Mouse (Mus musculus) hindbrain, embryonic 15.5 days (tissue): ENCODE measurements around the gene Cntln. TPM values are rescaled to one million over a fixed set of nuclear protein-coding genes. Genes with fewer than 3 reads are reported as not detected.

Experiments used
- ATAC-seq: fragments of 200-750 bp; cut with Nextera tagmentation; 2 replicates; pipeline ENCODE4 v1.8.0; 2017; ENCODE audit warnings: low read depth, moderate number of reproducible peaks, moderate TSS enrichment; ENCODE audit not compliant: low FRiP score
- H3K27ac ChIP-seq: fragments of 300-500 bp; sonication (generic); replicated peaks from 2 replicates; pipeline ENCODE4 v1.5.1; 2015; ENCODE audit warnings: mild to moderate bottlenecking, inconsistent platforms
- H3K27me3 ChIP-seq: fragments of 300-500 bp; sonication (generic); 2 replicates; pipeline ENCODE4 v1.6.1; 2015; ENCODE audit warnings: control low read depth, inconsistent platforms
- H3K36me3 ChIP-seq: fragments of 300-500 bp; sonication (generic); 2 replicates; pipeline ENCODE4 v1.6.1; 2015; ENCODE audit warnings: control low read depth, inconsistent platforms
- H3K4me1 ChIP-seq: fragments of 300-500 bp; sonication (generic); replicated peaks from 2 replicates; pipeline ENCODE4 v1.6.1; 2015; ENCODE audit warnings: control low read depth, inconsistent platforms
- H3K4me2 ChIP-seq: fragments of 300-500 bp; sonication (generic); 2 replicates; pipeline ENCODE4 v1.6.1; 2015; ENCODE audit warnings: moderate library complexity, mild to moderate bottlenecking, inconsistent platforms
- H3K4me3 ChIP-seq: fragments of 300-500 bp; sonication (generic); 2 replicates; pipeline ENCODE4 v1.5.1; 2015; ENCODE audit warnings: mild to moderate bottlenecking, inconsistent platforms
- H3K9ac ChIP-seq: fragments of 300-500 bp; sonication (generic); 2 replicates; pipeline ENCODE4 v1.6.1; 2015; ENCODE audit warnings: inconsistent platforms
- H3K9me3 ChIP-seq: fragments of 300-500 bp; sonication (generic); 2 replicates; pipeline ENCODE4 v1.6.1; 2016; ENCODE audit warnings: control low read depth, inconsistent platforms
- WGBS: fragments of 180-500 bp; shearing (Covaris S2); methylation state at CpG from one replicate; pipeline ENCODE4 v1.1.7; 2015; 5-methylcytosine and 5-hydroxymethylcytosine counted together
- polyA plus RNA-seq: library from polyadenylated mRNA; unstranded; fragments of >200 nt; fragmentation: Nextera tagmentation; extraction: Ambion mirVana; gene quantifications from 2 replicates; pipeline ENCODE4 v1.2.1, GENCODE M21; 2015

Gene Cntln
- polyA plus RNA-seq, 1 experiment from 2014 or later, result 4.2 TPM

DNA sequence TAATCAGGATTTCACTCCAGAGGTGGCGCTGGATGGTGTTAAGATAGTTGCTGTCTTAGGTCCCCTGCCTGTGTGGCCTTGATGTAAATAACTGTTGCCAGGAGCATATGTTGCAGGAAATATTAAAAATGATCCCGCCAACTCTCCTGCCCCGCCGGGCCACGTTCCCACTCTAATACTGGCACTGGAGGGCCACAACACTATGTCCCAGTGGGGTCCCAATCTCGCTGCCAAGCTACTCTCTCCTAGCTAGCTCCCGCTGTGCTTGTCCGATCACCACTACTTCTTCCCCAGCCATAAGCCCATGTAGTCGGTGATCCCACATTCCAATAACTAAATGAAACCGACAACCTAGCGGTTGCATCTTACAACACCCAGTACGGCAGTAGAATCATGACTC lies 283.9 kb downstream of the Cntln start:
- H3K4me3 ChIP-seq, result no peak overlapping the region
- 89% methylated on average over 12 of the region's 12 CpGs for WGBS
- H3K4me2 ChIP-seq, result no peak overlapping the region
- no peak for ATAC-seq
- H3K9ac ChIP-seq, result no peak overlapping the region
- H3K36me3 ChIP-seq, result no peaks in the 10 kb centered on the region
- H3K27me3 ChIP-seq, result no peaks in the 10 kb centered on the region
- no peaks in the 10 kb centered on the region for H3K9me3 ChIP-seq
- H3K4me1 ChIP-seq, result 0 out of 2 replicates have a peak, but pooled peaks cover 3% of the 10 kb centered on the region
- no peak overlapping the region for H3K27ac ChIP-seq

DNA sequence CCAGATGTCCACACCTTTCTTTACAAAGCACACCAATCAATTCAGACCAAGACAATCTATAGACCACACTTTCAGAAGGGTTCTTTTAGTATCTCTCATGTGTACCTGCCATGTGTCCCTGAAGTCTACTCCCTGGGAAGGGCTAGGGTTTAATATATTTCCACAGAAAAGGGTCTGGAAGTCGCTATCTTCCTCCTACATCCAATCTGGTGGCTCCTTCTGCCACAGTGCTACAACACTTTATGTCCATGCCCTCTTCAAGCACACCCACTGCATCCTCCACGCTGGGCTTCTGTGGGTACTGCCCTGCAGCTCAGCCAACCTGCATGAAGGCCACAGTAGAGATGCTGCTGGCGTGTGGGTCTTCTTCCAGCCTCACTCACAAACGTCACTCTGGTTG lies 291.4 kb downstream of the Cntln start:
- no peak overlapping the region for H3K4me2 ChIP-seq
- H3K9me3 ChIP-seq, result no peaks in the 10 kb centered on the region
- H3K4me3 ChIP-seq, result no peak overlapping the region
- no peak overlapping the region for H3K9ac ChIP-seq
- H3K27me3 ChIP-seq, result no peaks in the 10 kb centered on the region
- ATAC-seq, result no peak
- no peak overlapping the region for H3K27ac ChIP-seq
- no peaks in the 10 kb centered on the region for H3K4me1 ChIP-seq
- 89% methylated on average over 4 of the region's 4 CpGs for WGBS
- no peaks in the 10 kb centered on the region for H3K36me3 ChIP-seq

DNA sequence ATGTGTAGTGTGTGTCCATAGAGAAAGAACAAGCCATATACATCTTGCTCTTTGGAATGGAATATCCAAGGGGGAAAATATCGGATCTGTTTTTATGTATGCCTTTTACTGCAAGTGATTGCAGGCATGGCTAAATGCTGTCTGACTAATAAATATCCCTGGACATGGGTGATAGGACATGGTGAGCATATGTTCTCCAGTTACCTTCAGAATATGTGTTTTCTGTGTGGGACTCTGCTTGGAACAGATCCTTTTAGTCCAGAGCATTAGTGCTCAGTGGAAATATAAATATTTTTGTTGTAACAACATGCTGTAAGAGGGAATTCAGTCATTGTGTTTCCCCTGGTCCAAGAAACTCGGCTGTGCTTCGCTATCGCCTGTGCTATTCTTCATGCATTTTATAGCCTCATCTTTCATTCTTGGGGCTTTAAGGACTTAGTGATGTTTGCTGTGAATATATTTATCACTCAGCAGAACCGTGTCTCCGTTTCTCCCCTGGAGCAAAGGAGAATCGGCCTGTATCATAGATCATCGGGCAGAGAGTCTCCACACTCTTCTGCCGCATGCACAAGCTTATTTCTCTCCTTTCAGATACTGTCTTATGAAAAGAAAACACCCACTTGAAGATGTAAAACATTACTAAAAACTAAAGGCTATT lies 294.4 kb downstream of the Cntln start:
- 79% methylated on average over 9 of the region's 9 CpGs for WGBS
- Histone ChIP-seq H3K27ac (no peak overlapping the region), H3K9me3 (no peaks in the 10 kb centered on the region), H3K27me3 (no peaks in the 10 kb centered on the region), H3K4me2 (no peak overlapping the region), H3K4me3 (no peak overlapping the region), H3K4me1 (no peaks in the 10 kb centered on the region), H3K9ac (no peak overlapping the region), H3K36me3 (no peaks in the 10 kb centered on the region)
- no peak for ATAC-seq

Other genes with a start within 250 kb of the Cntln start
- 15.9 and 18.0 TPM in 2 replicates for gene Bnc2, start 209.0 kb upstream of the Cntln start, polyA plus RNA-seq